Mouse (Mus musculus) thymus, postnatal 14 days (tissue): ENCODE results near the gene Pik3r1.

Experiments used
- DNase-seq: peaks from one replicate; pipeline ENCODE4 v3.0.0; 2021

The Pik3r1 gene

DNA sequence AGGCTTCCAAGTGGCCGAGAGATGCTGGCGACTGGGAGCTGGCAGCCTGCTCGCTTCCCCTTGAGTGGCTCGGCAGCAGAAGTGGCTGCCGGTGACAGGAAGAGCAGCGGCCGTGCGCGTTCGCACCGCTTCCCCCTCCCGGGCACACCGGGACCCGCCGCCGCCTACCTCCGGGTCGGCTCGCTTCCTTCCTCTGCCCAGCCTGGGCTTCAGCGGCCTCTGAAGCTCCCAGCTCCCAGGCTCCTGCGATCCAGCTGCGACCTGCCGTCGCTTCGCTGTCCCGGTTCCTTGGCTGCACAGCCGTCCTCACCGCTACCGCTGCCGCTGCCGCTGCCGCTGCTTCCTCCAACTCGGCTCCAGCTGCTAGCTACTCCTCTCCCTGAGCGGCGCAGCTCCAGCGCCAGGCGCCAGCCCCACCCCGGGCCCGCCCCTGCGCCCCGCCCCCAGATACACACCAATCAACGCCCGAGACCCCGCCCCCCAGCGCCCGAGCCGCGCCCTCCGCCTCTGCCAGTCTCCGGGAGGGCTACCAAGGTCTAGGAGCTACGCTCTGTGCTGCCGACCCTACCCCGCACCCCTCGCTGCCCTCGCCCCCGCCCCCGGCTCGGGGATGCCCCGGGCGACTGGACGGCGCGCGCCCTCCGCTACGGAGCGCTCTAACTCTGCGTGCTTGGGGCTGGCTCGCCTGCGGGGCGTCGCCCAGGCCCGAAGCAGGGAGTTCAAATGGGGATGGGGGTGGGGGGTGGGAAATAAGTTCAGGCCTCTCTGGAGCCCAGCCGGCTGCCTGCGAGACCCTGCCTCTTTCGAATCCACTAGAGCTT is at the start of gene Pik3r1:
Pik3r1 (minus strand) TSS at position 409 of the 821 bp plus-strand sequence.
- peak; percentile 99 for DNase-seq

DNA sequence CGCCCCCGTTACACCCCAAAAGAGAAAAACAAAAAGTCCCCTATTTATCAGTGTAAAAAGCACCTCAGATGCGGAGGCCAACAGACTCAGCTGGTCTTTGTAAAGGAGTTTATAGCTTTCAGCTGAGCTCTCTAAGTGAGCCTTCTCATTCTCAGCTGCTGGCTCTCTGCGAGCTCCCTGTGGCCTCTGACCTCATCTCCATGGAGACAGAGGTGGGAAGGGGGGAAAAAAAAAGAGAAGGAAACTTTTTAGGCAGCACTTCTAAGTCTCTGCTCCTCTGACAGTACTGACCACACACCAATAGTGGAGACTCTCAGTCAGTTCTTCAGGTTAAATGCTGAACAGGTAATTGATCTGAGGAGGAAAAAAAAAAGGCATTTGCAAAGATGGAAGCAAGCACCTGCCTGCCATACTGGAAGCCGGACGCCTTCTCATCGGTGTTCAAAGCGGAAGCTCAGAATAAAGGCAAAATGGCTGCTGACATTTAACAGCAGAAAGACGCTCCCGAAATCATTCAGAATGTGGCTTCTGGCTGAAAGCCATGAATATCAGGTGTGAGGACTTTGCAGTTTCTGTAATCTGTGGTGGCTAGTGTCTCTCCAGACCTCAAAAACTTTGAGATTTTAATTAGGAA is 45.4 kb upstream of the Pik3r1 start:
- no peak for DNase-seq

DNA sequence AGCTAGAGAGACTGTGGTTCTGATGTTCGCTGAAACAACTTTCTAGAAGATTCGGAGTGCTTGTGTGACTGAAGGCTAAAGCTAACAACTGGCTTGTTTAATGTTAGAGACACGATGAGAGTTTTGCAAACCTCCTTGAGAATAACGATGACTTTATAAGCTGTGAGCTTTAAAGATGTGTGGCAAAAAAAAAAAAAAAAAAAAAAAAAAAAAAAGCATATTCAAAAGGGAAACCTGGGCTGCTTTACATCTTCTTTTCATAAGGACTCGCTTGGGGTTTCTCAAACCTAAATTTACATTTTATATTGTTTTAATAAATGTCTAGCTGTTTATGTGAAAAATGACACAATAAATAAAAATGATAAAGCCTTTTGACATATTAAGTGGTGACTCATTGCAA is 44.3 kb upstream of the Pik3r1 start:
- DNase-seq = no peak

DNA sequence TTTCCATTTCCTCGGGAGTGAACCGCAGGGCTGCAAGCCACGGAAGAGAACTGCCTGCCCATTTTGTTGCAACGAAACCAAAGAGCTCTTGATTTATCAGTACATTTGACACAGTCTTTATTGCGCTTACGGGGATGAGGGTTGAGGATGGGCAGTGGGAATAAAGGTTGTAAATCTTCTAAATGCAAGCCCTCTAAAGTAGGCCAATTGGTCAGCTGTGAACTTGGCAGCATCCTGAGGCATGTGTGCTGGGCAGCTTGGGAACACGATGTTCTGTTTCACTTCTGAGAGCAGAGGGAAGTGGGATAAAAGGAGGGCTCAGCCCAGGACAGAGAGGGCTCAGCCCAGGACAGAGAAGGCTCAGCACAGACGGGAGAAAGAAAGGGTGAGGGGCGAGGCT is 43.9 kb upstream of the Pik3r1 start:
- DNase-seq = no peak

DNA sequence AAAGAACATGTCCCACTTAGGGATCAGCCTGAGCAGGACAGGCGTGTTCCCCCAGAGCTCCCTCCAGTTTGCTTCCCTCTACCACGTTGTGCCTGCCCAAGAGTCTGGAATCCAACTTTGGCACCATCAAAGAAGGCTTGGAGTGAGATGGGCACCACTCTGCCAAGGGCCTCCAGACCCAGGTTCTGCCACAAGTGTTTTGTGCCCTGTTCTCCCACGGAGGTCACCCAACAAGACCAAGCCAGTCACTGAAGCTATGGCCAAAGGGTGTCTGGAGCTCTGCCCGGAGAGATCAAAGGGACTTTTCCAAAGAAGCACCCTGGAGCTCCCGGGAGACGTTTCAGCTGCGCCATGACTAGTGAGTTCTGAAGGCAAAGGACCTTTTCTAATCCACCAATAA is 42.6 kb upstream of the Pik3r1 start:
- DNase-seq = no peak

DNA sequence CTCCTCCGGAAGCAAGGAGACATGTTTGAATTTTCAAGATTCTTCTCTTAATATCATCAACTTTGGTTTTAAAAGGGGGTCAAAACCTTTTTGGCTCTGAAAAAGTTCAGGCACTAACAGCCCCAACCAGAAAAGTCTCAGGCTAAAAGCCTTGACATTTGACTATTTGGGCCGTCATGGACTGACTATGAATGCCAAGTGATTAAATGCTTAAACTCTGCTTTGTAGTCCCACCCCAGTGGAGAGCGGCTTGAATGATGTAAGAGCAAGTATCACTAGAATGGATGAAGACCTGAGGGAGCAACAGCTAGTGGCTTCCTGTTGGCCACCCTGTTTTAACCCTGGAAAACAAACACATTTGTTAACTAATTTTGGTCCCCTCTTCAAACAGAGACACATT is 41.8 kb upstream of the Pik3r1 start:
- no peak for DNase-seq

DNA sequence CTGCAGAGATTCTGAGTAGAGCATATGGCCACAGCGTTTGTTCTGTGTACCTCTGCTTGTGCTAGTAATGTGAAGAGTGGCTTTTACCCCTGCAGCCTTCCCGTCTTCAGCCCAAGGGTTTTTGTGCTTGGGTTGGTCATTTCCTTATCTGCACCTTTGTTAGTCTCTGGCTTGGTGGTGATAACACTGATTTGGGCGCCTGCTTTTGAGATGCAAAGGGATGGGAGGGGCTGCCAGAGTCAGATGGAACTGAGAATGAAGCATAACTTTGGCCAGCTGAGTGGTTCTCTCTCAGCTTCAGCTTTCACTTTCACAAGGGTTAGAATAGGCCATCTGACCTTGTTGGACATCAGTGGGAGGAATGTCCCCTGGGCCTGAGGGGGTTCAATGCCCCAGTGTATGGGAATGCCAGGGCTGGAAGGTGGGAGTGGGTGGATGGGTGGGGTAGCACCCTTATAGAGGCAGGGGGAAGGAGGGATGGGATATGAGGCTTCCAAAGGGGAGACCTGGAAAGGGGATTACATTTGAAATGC is 37.6 kb upstream of the Pik3r1 start:
- no peak for DNase-seq

DNA sequence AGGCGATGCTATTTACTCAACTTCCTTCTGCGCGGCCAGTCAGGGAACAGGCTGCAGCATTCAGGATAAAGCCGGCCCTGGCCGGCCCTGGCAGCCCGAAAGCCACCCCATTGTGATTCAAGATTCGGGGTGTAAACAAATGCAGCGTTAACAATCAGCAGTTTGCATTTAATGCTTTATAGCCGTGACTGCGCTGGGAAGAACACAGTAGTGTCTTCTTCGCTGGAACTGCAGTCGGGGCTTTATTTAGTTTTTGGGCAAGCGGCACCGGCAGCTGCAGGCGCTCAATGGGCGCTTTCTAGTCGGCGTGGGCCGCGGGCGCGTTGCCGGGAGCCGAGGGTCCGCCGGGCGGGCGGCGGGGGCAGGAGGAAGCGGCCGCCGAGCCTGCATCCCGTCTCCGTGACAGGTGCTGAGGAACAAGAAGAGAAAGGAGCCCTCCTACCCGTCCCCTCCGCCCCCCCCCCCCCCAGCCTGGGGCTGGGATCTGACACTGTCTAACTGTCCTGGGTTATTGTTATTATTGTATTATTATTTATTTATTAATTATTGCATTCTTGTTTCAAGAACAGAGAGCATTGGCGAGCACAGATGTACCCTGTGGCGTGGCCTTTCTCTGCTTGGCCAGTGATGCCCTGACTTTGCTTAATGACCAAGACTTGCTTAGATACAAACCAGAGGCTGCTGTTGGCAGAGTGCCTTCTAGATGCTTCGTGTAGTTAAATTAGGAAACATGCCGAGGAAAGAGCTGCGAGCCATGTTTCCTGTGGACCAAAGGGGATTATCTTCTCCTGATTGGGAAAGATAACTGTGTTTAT is 33.6 kb upstream of the Pik3r1 start:
- peak; percentile 66 for DNase-seq

DNA sequence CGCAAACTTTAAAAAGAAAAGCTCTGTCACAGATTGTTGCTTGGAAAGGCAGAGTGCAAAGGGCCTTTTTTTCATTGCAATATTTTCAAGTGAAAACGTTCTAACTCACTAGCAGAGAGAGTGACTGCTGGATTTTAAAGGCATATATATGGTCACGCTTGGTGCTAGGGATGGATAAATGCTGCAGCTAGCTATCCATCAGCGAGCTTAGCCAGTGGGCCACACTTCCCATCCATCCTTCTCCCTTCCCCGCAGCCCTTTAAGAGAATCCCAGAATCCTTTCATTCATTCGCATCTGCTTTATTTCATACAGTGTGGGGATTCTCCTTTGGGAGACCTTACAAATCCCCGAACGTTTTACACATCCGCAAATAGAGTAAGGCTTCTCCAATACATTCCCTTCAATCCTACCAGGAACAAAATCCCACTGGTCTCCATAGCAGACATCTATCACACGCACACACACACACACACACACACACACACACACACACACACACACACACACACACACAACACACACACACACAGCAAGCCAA is 32.9 kb upstream of the Pik3r1 start:
- no peak for DNase-seq

DNA sequence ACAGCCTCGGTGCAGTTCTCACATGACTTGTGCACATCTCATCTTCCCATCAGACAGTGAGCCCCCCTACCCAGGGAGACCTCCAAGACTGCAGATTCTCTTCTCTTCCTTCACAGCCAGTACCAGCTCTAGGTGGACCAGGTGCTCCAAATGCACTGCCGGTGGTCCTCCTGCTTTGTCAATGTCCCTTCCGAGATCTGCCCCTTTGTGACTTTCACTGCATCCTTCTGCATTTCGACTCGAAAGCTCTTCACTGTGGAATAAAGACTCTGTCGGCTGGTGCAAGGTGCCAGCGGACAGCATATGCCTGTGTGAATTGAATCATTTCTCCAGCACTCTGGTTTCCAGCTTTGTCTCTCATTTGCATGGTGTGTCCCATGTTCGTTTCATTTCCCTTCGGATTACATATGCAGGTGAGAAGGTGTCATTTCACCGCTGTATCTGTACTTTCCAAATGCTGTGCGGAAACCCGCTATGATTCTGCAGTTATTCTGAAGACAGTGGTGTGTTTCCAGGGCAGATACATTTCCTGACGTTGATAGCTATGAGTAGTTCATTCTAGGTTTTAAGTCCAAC is 32.1 kb upstream of the Pik3r1 start:
- DNase-seq = no peak

DNA sequence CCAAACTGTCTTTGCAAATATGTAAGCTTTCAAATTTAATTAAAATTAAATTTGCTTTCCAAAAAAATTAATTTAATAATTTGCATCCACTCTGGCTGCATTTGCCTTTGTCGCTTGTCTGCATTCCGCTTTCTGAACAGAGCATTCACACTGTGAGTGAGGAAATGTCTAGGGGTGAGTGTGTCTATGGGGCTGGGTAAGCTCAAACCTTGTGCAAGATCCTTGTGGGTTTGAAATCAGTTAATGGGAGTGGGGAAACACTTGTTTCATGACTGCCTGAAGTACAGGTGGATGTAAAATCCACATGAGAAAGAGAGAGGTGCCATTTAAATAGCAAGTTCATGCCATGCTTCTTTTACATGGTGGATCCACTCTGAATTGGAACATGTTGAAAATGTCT is 31.3 kb upstream of the Pik3r1 start:
- DNase-seq = no peak

DNA sequence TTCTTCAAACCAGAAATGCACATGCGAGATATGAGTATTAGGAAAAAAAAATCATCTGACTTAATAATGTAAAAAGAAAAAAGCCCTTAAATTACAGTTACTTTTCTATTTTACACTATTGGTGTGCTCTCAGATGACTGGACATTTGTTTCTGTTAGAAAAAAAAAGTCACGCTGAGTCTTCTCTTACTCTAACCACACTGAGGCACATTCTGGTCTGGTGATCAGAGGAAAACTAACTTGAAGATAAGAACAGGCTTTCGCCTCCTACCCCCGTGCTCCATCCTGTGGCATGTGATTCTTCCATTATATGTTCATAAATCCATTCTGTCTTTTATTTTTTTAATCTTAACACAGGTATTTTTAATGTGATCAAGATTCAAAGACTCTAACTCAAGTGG is 30.5 kb upstream of the Pik3r1 start:
- no peak for DNase-seq

DNA sequence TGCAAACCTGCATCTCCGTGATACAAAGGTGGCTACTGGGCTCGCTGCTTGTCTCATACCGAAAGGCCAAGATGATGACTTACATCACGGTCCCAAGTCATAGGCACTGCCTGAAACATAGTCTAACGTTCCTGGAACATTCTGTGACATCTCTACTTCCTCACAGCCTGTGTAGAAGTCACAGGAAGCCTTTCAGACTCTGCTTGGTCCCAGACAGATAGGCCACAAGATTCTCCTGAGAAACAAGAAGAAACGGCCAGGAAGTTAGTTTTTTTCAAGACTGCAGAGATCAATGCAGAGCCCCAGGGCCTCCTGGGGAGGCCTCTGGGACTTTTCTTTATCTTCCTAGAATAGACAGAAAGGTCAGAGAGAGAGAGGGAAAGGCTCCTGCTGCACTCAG is 29.0 kb upstream of the Pik3r1 start:
- peak; percentile 18 for DNase-seq

DNA sequence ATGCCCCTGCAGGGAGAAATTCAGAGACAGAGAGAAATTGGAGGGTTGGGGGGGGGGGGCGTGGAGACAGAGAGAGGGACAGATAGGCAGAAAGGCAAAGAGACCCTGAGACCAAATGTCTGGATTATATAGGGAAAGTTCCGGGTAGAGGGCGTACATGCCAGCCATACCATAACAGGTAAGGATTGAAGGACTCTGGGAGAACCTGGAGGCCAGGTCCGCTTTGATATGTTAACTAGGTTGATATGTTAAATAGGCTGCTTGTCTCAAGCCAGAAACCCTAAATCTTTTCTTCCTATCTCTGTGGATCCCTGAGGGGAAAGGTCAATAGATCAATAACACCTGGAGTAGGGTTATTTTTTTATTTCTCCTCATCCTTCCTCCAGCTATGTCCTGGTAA is 17.7 kb upstream of the Pik3r1 start:
- no peak for DNase-seq

DNA sequence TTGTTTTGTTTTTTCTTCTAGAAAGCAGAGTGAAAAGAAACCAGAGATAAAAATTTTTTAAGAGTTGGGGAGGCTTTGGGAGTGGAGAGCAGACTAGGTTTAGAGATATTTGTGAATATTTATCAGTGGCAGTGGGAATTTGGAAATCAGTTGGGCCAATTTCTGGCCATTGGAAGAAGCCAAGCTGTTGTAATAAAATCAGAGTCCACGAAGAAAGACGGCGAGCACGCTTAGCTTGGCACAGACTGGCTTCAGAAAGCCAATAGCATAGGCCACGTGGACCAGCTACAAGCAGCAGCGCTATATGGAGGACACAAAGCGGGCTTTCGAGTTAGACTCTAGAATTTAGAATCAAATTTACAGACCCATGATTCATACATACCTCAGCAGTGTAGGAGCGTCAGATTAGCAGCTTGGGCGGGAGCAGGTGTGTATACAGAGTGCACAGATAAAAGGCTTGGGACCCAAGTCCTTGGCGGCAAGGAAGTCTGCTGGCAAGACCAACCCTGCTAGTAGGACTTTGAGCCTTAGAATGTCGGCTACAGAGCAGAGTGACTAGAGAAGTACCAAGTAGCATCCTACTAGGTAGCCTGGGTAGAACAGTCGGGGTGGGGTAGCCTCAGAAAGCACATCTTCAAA is 16.8 kb upstream of the Pik3r1 start:
- DNase-seq = no peak

DNA sequence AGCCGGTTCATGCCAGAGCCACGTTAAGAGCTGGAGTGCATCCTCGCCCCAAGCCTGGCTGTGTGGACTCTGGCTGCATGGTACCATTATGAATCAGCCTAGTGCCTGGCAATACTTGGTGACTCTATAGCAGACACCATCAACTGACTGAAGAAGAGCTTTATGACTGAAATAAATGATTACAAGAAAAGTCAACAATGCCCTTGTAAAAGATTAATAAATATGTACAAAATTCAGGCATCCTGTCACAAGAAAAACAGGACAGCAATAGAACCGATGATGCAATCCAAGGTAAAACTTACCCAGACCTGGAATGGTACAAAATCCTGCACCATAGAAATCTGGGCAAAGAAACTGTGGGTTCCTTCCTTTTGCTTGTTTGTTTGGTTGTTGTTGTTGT is 11.0 kb upstream of the Pik3r1 start:
- DNase-seq = no peak

DNA sequence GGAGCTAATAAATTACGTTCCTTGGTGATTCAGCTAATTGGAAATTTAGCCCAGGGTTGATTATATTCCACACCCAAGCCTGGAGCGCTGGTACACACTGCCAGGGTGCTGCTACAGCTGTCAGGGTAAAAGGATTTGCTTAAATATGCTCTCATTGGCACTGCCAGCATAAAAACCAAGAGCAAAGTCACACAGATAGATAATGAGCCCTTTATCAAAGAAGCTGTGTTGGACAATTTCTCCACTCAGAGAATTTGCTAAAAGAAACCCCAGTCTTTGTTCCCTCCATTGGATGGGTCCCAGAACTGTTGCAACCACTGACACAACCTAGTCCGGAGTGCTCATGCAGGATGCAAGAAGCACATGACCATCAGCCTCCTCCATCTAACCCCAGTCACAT is 9.8 kb upstream of the Pik3r1 start:
- DNase-seq = no peak

DNA sequence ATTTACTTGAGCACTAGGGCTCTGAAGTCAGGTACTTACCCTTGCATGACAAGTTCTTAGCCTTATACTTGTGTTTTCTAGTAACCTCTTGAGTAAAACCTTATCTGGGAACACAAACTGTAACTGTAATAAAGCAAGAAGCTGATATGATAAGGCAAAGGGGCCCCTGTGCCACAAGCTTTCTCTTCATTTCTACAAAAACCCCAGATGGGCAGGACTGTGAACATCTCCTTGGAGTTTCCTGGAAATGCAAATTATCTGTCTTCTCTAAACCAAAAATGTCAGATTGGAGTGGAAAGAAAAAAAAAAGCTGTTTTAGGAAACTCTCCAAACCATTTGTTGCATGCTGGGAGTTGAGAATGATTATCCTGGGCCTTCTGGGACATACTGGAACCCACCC is 3.1 kb upstream of the Pik3r1 start:
- DNase-seq = no peak

DNA sequence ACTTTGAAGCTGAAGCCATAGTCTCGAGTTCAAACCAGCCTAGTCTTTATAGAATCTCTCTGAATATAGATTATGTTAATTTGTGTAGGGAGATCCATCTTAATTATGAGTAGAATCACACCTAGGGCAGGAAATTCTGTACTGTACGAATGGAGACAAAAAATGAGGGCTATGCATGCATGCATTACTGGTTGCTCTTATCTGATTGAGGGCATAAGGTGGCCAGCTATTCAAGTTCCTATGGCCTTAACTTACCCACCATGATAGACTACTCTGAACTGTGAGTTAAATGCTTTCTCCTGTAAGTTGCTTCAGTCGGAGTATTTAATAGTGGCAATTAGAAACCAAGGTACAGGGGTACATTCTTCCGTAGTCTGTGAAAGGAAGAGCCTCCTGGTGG is 1.9 kb upstream of the Pik3r1 start:
- no peak for DNase-seq

DNA sequence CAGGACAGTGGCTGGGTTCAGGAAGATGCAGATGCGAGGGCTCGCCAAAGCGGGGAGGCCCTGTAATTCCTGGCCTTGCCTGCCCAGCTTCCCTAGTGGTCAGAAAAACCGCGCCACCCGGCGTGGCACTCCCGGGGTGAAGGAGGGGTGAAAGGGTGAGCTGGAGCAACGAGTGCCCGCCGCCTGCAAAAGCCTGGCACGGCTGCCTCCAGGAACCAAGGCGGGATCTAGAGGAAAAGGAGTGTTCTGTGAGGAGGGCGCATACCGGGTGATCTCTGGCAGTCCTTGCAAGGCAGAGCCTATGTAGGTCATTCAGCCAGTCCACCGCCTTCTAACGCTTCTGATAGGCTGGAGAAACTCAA is 594 bp upstream of the Pik3r1 start:
- peak; percentile 58 for DNase-seq

DNA sequence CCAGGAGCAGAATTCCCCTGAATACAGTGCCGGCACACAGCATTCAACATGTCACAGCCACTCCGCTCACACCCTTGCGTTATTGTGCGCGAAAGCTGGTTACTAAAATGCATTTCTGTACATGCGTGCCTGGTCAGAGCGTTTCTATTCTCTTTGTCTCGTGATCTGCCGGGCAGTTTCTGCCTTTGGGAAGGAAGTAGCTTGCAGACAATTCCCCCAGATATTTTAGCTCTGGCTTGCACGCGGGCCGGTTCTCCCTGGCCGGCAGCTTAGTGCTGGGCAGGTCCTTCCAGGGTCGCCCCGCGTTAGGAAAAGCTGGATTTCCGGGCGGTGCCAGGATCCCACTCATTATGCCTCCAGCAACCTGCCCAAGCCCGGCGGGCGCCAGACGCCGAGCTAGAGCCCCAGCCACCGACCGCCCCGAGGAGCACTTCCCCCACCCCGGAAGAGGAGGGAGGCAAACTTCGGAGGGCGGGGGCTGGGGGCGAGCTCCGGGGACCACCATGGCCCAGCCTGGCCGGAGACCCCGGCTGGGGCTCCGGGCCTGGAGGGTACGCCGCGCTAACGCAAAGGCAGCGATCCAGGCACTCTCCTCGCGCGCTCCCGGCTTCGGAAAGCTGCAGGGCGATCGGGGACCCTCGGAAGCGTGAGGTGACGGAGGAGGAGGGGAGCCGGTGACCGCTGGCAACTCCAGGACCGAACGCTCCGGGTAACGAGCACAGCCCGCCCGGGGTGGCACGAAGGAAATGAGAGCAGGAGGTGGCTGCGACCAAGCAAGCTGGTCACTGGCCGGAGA is 806 bp downstream of the Pik3r1 start:
- peak; percentile 81 for DNase-seq

DNA sequence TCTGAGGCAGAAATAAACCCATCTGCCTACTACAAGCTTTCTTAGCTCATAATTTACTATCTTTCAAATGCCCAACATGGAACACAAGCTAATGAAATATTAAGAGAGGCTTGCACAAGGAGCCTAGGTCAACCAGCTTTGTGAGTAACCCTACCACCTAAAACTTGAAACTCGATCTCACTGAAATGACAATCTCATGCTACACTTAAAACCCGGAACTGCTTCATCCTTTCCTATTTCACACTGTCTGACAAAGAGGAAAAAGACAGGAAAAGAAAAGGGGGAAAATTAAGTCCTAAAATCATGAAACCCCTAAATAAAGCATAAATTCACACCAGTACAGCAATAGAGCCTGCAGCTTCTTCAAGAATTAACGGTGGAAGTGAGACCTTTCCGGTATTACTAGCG is 1.4 kb downstream of the Pik3r1 start:
- DNase-seq = no peak
